Mouse (Mus musculus) liver, embryonic 14.5 days (tissue): ENCODE data around the gene Fam160b1. TPM values are rescaled to one million over a fixed set of nuclear protein-coding genes. Genes with fewer than 3 reads are reported as not detected.

Source experiments
- ATAC-seq: fragments of 200-750 bp; cut with Nextera tagmentation; 2 replicates; pipeline ENCODE4 v1.8.0; 2017; ENCODE audit warnings: moderate number of reproducible peaks, mild to moderate bottlenecking, moderate library complexity; ENCODE audit not compliant: insufficient read depth
- DNase-seq, 3 experiments: peaks; one replicate each; pipeline ENCODE4 v3.0.0-alpha.2; 2012 to 2013; ENCODE audit warnings: low read depth in 3 of 3, low spot score in 3 of 3
- H3K27ac ChIP-seq: fragments of 300-500 bp; sonication (generic); 2 replicates; pipeline ENCODE4 v1.5.1; 2014; ENCODE audit warnings: moderate library complexity, mild to moderate bottlenecking, control low read depth, inconsistent platforms
- H3K27me3 ChIP-seq: fragments of 300-500 bp; sonication (generic); 2 replicates; pipeline ENCODE4 v1.6.1; 2014; ENCODE audit warnings: mild to moderate bottlenecking, low read length, moderate library complexity; ENCODE audit not compliant: control insufficient read depth, insufficient read depth
- H3K36me3 ChIP-seq: fragments of 300-500 bp; sonication (generic); replicated peaks from 2 replicates; pipeline ENCODE4 v1.6.1; 2014; ENCODE audit warnings: low read depth; ENCODE audit not compliant: control insufficient read depth, insufficient read depth
- H3K4me1 ChIP-seq, 2 experiments: fragments of 200-500 bp in 1 of 2; fragments of 300-500 bp in 1 of 2; sonication (generic) in 1 of 2; replicated peaks; 2 replicates each; pipeline ENCODE4 v1.6.1; 2012 to 2014; ENCODE audit warnings: antibody characterized with exemption in 1 of 2, inconsistent platforms in 1 of 2, low read length in 1 of 2; ENCODE audit not compliant: control insufficient read depth in 2 of 2, insufficient read depth in 2 of 2
- H3K4me2 ChIP-seq: fragments of 300-500 bp; sonication (generic); 2 replicates; pipeline ENCODE4 v1.6.1; 2014; ENCODE audit warnings: low read depth, mild to moderate bottlenecking, control low read depth, moderate library complexity
- H3K4me3 ChIP-seq, 2 experiments: fragments of 200-500 bp in 1 of 2; fragments of 300-500 bp in 1 of 2; sonication (generic) in 1 of 2; 2 replicates each; pipeline ENCODE4 v1.5.1; 2012 to 2014; ENCODE audit warnings: low read depth in 2 of 2, low read length in 2 of 2, mild to moderate bottlenecking in 2 of 2, control low read depth in 1 of 2, inconsistent platforms in 1 of 2, moderate library complexity in 1 of 2; ENCODE audit not compliant: insufficient read depth in 1 of 2
- H3K9ac ChIP-seq: fragments of 300-500 bp; sonication (generic); replicated peaks from 2 replicates; pipeline ENCODE4 v1.6.1; 2014; ENCODE audit warnings: mild to moderate bottlenecking, control low read depth, moderate library complexity
- H3K9me3 ChIP-seq: fragments of 300-500 bp; sonication (generic); 2 replicates; pipeline ENCODE4 v1.6.1; 2016; ENCODE audit warnings: low read length, mixed read lengths; ENCODE audit not compliant: control insufficient read depth
- CTCF ChIP-seq: IDR thresholded peaks from 2 replicates; pipeline ENCODE4 v1.5.1; 2016; ENCODE audit warnings: antibody characterized with exemption, low read depth, control low read depth
- EP300 ChIP-seq: IDR thresholded peaks from 2 replicates; pipeline ENCODE4 v1.6.1; 2016; ENCODE audit warnings: antibody characterized with exemption, low read depth
- WGBS: fragments of 180-500 bp; shearing (Covaris S2); extraction: QIAGEN DNeasy Blood & Tissue Kit; methylation state at CpG from one replicate; pipeline ENCODE4 v1.1.7; 2014; ENCODE audit not compliant: insufficient replicate concordance; 5-methylcytosine and 5-hydroxymethylcytosine counted together
- polyA plus RNA-seq, 2 experiments: library from polyadenylated mRNA; depleted of rRNA in 1 of 2; stranded (reverse) in 1 of 2; unstranded in 1 of 2; fragments of >200 nt; fragmentation: Nextera tagmentation in 1 of 2; extraction: Ambion mirVana in 1 of 2; gene quantifications; 2 replicates each; pipeline versions ENCODE4 v1.2.1 to v1.2.3; 2012 to 2014

The Fam160b1 gene
- polyA plus RNA-seq, 2 experiments = 5.1 to 5.4 TPM

GRCm38 (mm10) chr19:57315013-57315565 is 45.4 kb upstream of the Fam160b1 start:
- no peak for ATAC-seq
- DNase-seq = no peak
- WGBS = 31% methylated on average over 11 of the region's 11 CpGs
- peaks cover 13% of the 10 kb centered on the region for H3K27me3 ChIP-seq
- no peak overlapping the region for H3K27ac ChIP-seq
- TF ChIP-seq CTCF = no peak
- TF ChIP-seq EP300 = no peak
- peak overlapping the region; percentile 55 to 60 for H3K4me3 ChIP-seq
- H3K4me1 ChIP-seq = peaks cover 0 to 10% of the 10 kb centered on the region in 2 experiments; a peak in 2 of 4 replicates
- H3K36me3 ChIP-seq = no peaks in the 10 kb centered on the region
- no peak overlapping the region for H3K9ac ChIP-seq
- no peaks in the 10 kb centered on the region for H3K9me3 ChIP-seq
- peak overlapping the region; percentile 54 for H3K4me2 ChIP-seq

GRCm38 (mm10) chr19:57316597-57316996 is 43.9 kb upstream of the Fam160b1 start:
- ATAC-seq = peak; percentile 18; the same call in 1 of the 2 replicates
- H3K27ac ChIP-seq = no peak overlapping the region
- no peak for DNase-seq
- peaks cover 13% of the 10 kb centered on the region for H3K27me3 ChIP-seq
- H3K4me1 ChIP-seq = peaks cover 0 to 20% of the 10 kb centered on the region in 2 experiments; a peak in 2 of 4 replicates
- H3K4me2 ChIP-seq = no peak overlapping the region
- H3K9ac ChIP-seq = no peak overlapping the region
- no peak overlapping the region for H3K4me3 ChIP-seq
- WGBS = 29% methylated on average over 3 of the region's 3 CpGs
- TF ChIP-seq EP300 (no peak), CTCF (no peak)
- H3K9me3 ChIP-seq = no peaks in the 10 kb centered on the region
- H3K36me3 ChIP-seq = no peaks in the 10 kb centered on the region

GRCm38 (mm10) chr19:57320656-57321382 is 39.7 kb upstream of the Fam160b1 start:
- Histone ChIP-seq H3K27ac (no peak overlapping the region), H3K4me1 (peaks cover 0 to 18% of the 10 kb centered on the region in 2 experiments; a peak in 2 of 4 replicates), H3K9me3 (no peaks in the 10 kb centered on the region), H3K27me3 (no peaks in the 10 kb centered on the region), H3K36me3 (no peaks in the 10 kb centered on the region), H3K9ac (no peak overlapping the region), H3K4me3 (no peak overlapping the region), H3K4me2 (no peak overlapping the region)
- WGBS = 52% methylated on average over 9 of the region's 9 CpGs
- DNase-seq = no peak
- TF ChIP-seq EP300 = no peak
- no peak for TF ChIP-seq CTCF
- no peak for ATAC-seq

- TF ChIP-seq CTCF (no peak), EP300 (no peak)
- DNase-seq = no peak
- H3K4me1 ChIP-seq = peaks cover 0 to 14% of the 10 kb centered on the region in 2 experiments; a peak in 2 of 4 replicates
- no peak for ATAC-seq
- H3K36me3 ChIP-seq = no peaks in the 10 kb centered on the region
- no peaks in the 10 kb centered on the region for H3K9me3 ChIP-seq
- no peak overlapping the region for H3K4me3 ChIP-seq
- WGBS = 14% methylated on average over 3 of the region's 3 CpGs
- H3K9ac ChIP-seq = no peak overlapping the region
- no peak overlapping the region; the same call in 1 of the 2 replicates for H3K4me2 ChIP-seq
- H3K27ac ChIP-seq = no peak overlapping the region
- H3K27me3 ChIP-seq = no peaks in the 10 kb centered on the region
Measured at GRCm38 (mm10) chr19:57321839-57322238, 38.6 kb upstream of the Fam160b1 start.

- Histone ChIP-seq H3K27ac (no peak overlapping the region), H3K9ac (no peak overlapping the region), H3K4me3 (no peak overlapping the region), H3K4me1 (peaks cover 0 to 13% of the 10 kb centered on the region in 2 experiments; a peak in 2 of 4 replicates), H3K36me3 (no peaks in the 10 kb centered on the region), H3K4me2 (no peak overlapping the region), H3K27me3 (no peaks in the 10 kb centered on the region), H3K9me3 (no peaks in the 10 kb centered on the region)
- DNase-seq = no peak
- WGBS = 57% methylated on average over 4 of the region's 4 CpGs
- ATAC-seq = no peak
- TF ChIP-seq CTCF = no peak
- TF ChIP-seq EP300 = no peak
Measured at GRCm38 (mm10) chr19:57322491-57322890, 38.0 kb upstream of the Fam160b1 start.
